Mouse (Mus musculus) E14TG2a.4 (cell line): Measurements from ENCODE around the gene Lix1.

Source experiments
- CTCF ChIP-seq: conservative IDR thresholded peaks from 2 replicates; pipeline ENCODE4 v1.5.1; 2014; ENCODE audit warnings: low read length
- NANOG ChIP-seq: IDR thresholded peaks from 2 replicates; pipeline ENCODE4 v1.6.1; 2014; ENCODE audit warnings: borderline replicate concordance, low read length, mixed read lengths

DNA sequence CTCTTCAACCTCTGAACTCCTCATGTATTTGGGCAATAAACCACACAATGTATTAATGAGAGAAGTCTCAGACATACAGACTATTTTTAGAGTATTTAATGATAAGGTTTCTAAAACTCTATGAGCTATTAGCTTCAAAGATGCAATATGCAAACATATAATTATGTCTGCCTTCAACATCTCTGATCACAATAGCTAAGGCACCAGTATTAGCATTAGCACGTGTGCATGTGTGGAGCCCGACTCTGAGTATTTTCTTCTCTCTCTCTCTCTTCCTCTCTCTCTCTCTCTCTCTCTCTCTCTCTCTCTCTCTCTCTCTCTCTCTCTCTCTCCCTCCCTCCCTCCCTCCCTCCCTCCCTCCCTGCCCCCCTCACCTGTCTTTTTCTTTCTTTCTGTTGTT, 9.0 kb downstream of the Lix1 start:
- TF ChIP-seq CTCF (no peak), NANOG (no peak)
